ENCODE assay signal across 18 mouse cellular contexts in the genomic region with DNA sequence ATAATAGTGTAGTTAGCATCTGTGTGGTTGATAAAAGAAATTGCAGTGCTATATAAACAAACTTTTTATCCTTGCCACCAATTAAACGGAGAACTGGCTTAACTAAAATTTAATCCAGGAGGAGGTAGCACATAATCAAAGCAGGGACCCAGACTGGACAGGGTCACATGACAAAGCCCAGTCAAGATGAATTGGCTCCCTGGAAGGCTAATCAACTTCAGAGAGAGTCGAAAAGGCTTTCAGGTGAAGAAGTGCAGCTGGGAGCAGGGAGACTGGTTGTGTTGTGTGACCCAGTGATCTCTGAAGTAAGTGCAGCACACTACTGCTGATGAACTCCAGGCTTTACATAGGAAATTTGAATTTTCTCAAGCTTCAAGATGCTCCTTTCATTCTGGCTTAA.
"Had no signal": no experiment of that assay in that cellular context is flagged by ENCODE, and none has a peak within 500 bp of the region (broad histone marks: within the 10 kb centered on the region; RNA-seq: fewer than 3 reads in every experiment).

No protein-coding gene starts in this region.

- DNase-seq: layer of hippocampus, postnatal 36 days; liver, embryonic 13.5 days; lung, adult 2 months; lung, postnatal 14 days; lung, postnatal 4 days; retina, postnatal 1 day; right cerebral cortex, postnatal 25 days; spleen, adult 18-20 months; thymus, postnatal 25 days had no signal

- H3K36me3 ChIP-seq: liver, embryonic 13.5 days; midbrain, embryonic 12.5 days; neural tube, embryonic 13.5 days; stomach, embryonic 15.5 days had no signal

- H3K4me2 ChIP-seq: liver, embryonic 13.5 days; midbrain, embryonic 12.5 days; neural tube, embryonic 13.5 days; stomach, embryonic 15.5 days had no signal

- H3K9ac ChIP-seq: liver, embryonic 13.5 days; midbrain, embryonic 12.5 days; neural tube, embryonic 13.5 days; stomach, embryonic 15.5 days had no signal

- H3K9me3 ChIP-seq: liver, embryonic 13.5 days; midbrain, embryonic 12.5 days; neural tube, embryonic 13.5 days; stomach, embryonic 15.5 days had no signal

- H3K4me1 ChIP-seq: liver, embryonic 13.5 days; midbrain, embryonic 12.5 days; neural tube, embryonic 13.5 days; stomach, embryonic 15.5 days had no signal

- ATAC-seq: intestine, embryonic 16.5 days; midbrain, embryonic 16.5 days had no signal

- H3K4me3 ChIP-seq: layer of hippocampus, adult 2 months; left cerebral cortex, adult 2 months; liver, embryonic 13.5 days; midbrain, embryonic 12.5 days; myocyte; neural tube, embryonic 13.5 days; stomach, embryonic 15.5 days had no signal

- H3K27ac ChIP-seq: kidney, postnatal 0 days; layer of hippocampus, adult 2 months; left cerebral cortex, adult 2 months; liver, embryonic 13.5 days; midbrain, embryonic 12.5 days; neural tube, embryonic 13.5 days; stomach, embryonic 15.5 days had no signal

- H3K27me3 ChIP-seq: liver, embryonic 13.5 days; midbrain, embryonic 12.5 days; neural tube, embryonic 13.5 days; stomach, embryonic 15.5 days had no signal
